In genomic region chr17:28362653-28363292, GRCm38 (mm10) we compare ENCODE assay signal across 9 mouse cellular contexts. TPM values are rescaled to one million over a fixed set of nuclear protein-coding genes. Genes with fewer than 3 reads are reported as not detected.
DNase-seq lines count a peak whose midpoint lies in the region; ATAC-seq and TF ChIP-seq lines count a peak whose summit lies in the region.
"Had no signal": no experiment of that assay in that cellular context is flagged by ENCODE, and none has a peak within 500 bp of the region (broad histone marks: within the 10 kb centered on the region; RNA-seq: fewer than 3 reads in every experiment).

No protein-coding gene starts in this region.

- no peak for ATAC-seq in forebrain, postnatal 0 days
- no peak for ATAC-seq in liver, embryonic 15.5 days (ENCODE audit: insufficient read depth)

- no peak for TF ChIP-seq CTCF in forebrain, postnatal 0 days (IDR thresholded peaks at IDR 0.05; ENCODE audit: low read depth)

- no peak overlapping the region for H3K27ac ChIP-seq in ES-E14 (ENCODE audit: insufficient read depth, low read depth, low read length, poor library complexity, severe bottlenecking)
- no peak overlapping the region for H3K27ac ChIP-seq in forebrain, postnatal 0 days (ENCODE audit: low read depth, low read length)
- H3K27ac ChIP-seq in liver, embryonic 15.5 days (replicated peaks) = no peak overlapping the region

- in situ Hi-C loops in ES-E14 (cut with MboI; ENCODE audit: low sequenced_read_pairs in 2 of 2, unreplicated experiment in 2 of 2) = no loop called here

- peak overlapping the region; percentile 39 for H3K4me2 ChIP-seq in forebrain, postnatal 0 days (ENCODE audit: low read depth)
- peak overlapping the region; percentile 25; the same call in 1 of the 2 replicates for H3K4me2 ChIP-seq in liver, embryonic 15.5 days

- peak overlapping the region; percentile 22; the same call in 1 of the 2 replicates for H3K9ac ChIP-seq in ES-E14 (ENCODE audit: insufficient read depth, low read depth, low read length, poor library complexity, severe bottlenecking)
- H3K9ac ChIP-seq in forebrain, postnatal 0 days = no peak overlapping the region
- no peak overlapping the region for H3K9ac ChIP-seq in liver, embryonic 15.5 days

- peaks cover 42% of the 10 kb centered on the region for H3K27me3 ChIP-seq in forebrain, postnatal 0 days (ENCODE audit: insufficient read depth, low read length)
- H3K27me3 ChIP-seq in liver, embryonic 15.5 days = peaks cover 88% of the 10 kb centered on the region

- peaks cover 0 to 23% of the 10 kb centered on the region in 2 experiments; a peak in 3 of 4 replicates for H3K4me1 ChIP-seq in ES-E14 (ENCODE audit: control insufficient read depth in 2 of 2, insufficient read depth in 2 of 2, low read length in 2 of 2, poor library complexity in 1 of 2)
- H3K4me1 ChIP-seq in forebrain, postnatal 0 days (ENCODE audit: insufficient read depth) = 0 out of 2 replicates have a peak, but pooled peaks cover 9% of the 10 kb centered on the region
- peaks cover 9% of the 10 kb centered on the region; the same call in 1 of the 2 replicates for H3K4me1 ChIP-seq in liver, embryonic 15.5 days (replicated peaks)

- H3K9me3 ChIP-seq in ES-E14 (ENCODE audit: control insufficient read depth, insufficient read depth, low read depth, low read length) = no peaks in the 10 kb centered on the region
- no peaks in the 10 kb centered on the region for H3K9me3 ChIP-seq in forebrain, postnatal 0 days (ENCODE audit: low read length)
- H3K9me3 ChIP-seq in liver, embryonic 15.5 days (replicated peaks) = no peaks in the 10 kb centered on the region

- 3% methylated on average over 25 of the region's 25 CpGs for WGBS in forebrain, postnatal 0 days
- WGBS in liver, embryonic 15.5 days (ENCODE audit: insufficient replicate concordance) = 2% methylated on average over 25 of the region's 25 CpGs

- peak; percentile 28 for DNase-seq in CD4-positive helper T cell, adult 2 months (ENCODE audit: low read depth, low spot score)
- no peak for DNase-seq in ES-E14 (ENCODE audit: low read depth, low spot score)
- DNase-seq in forebrain, postnatal 0 days = no peak
- no peak for DNase-seq in frontal cortex, postnatal 36 days (ENCODE audit: low spot score in 2 of 2)
- no peak for DNase-seq in spleen, adult 12 weeks (ENCODE audit: low spot score)
- DNase-seq in layer of hippocampus, postnatal 10 days (ENCODE audit: low spot score in 2 of 2) = no peak
- DNase-seq in ovary, postnatal 10 days (ENCODE audit: low spot score) = no peak
- DNase-seq: kidney, postnatal 36 days had no signal

- H3K4me3 ChIP-seq in ES-E14 (ENCODE audit: insufficient read depth in 1 of 2, low read depth in 1 of 2, low read length in 2 of 2, poor library complexity in 1 of 2, severe bottlenecking in 1 of 2) = peak overlapping the region; percentile 10 to 56
- peak overlapping the region; percentile 16; the same call in 1 of the 2 replicates for H3K4me3 ChIP-seq in forebrain, postnatal 0 days (ENCODE audit: low read depth, low read length)
- H3K4me3 ChIP-seq in liver, embryonic 15.5 days (replicated peaks) = no peak overlapping the region

- H3K36me3 ChIP-seq in ES-E14 (ENCODE audit: control insufficient read depth, insufficient read depth, low read length, poor library complexity, severe bottlenecking) = no peaks in the 10 kb centered on the region
- no peaks in the 10 kb centered on the region for H3K36me3 ChIP-seq in forebrain, postnatal 0 days (ENCODE audit: insufficient read depth)
- no peaks in the 10 kb centered on the region for H3K36me3 ChIP-seq in liver, embryonic 15.5 days (replicated peaks)

TF ChIP-seq in ES-E14, 5 proteins besides CTCF, POLR2A, EP300 and RAD21:
- TF ChIP-seq CHD2 (IDR thresholded peaks at IDR 0.05; ENCODE audit: low read depth, low read length) (no peak), ZC3H11A (IDR thresholded peaks at IDR 0.05; ENCODE audit: borderline replicate concordance, low read depth, low read length) (no peak), MAFK (IDR thresholded peaks at IDR 0.05; ENCODE audit: insufficient read depth, low read depth, low read length) (no peak), HCFC1 (IDR thresholded peaks at IDR 0.05; ENCODE audit: borderline replicate concordance, insufficient read depth, low read length) (no peak), ZNF384 (IDR thresholded peaks at IDR 0.05; ENCODE audit: low read depth, low read length) (no peak)

RNA-seq across cellular contexts. Expression of gene Tulp1, which starts 2.2 kb away (rescaled TPM):
- total RNA-seq in ES-E14 (2012; rRNA removed) = 3.7 and 4.1 TPM in 2 replicates
- 1.2 and 1.8 TPM in 2 replicates for total RNA-seq in forebrain, postnatal 0 days (2014; rRNA removed)
- polyA plus RNA-seq in forebrain, postnatal 0 days (2015; fragmentation: Nextera tagmentation; extraction: Ambion mirVana) = 0.86 and 1.5 TPM in 2 replicates
- 0.10 and 0.14 TPM in 2 replicates for polyA plus RNA-seq in liver, embryonic 15.5 days (2015; fragmentation: Nextera tagmentation; extraction: Ambion mirVana)
- total RNA-seq in layer of hippocampus, postnatal 10 days (2021) = under 1 TPM in 1 of 2 experiments, not detected in 1; 0.41 TPM

RNA-seq across cellular contexts. Expression of gene Tead3, which starts 12.2 kb away (rescaled TPM):
- total RNA-seq in ES-E14 (2012; rRNA removed) = 8.0 and 9.0 TPM in 2 replicates
- 4.5 and 4.8 TPM in 2 replicates for total RNA-seq in forebrain, postnatal 0 days (2014; rRNA removed)
- 1.1 and 1.4 TPM in 2 replicates for polyA plus RNA-seq in forebrain, postnatal 0 days (2015; fragmentation: Nextera tagmentation; extraction: Ambion mirVana)
- polyA plus RNA-seq in liver, embryonic 15.5 days (2015; fragmentation: Nextera tagmentation; extraction: Ambion mirVana) = 0.60 and 0.69 TPM in 2 replicates
- 1 to 10 TPM; 5.6 to 6.1 TPM for total RNA-seq in layer of hippocampus, postnatal 10 days (2021)

RNA-seq across cellular contexts. Expression of gene Rpl10a, which starts 34.5 kb away (rescaled TPM):
- 2,234 and 2,688 TPM in 2 replicates for total RNA-seq in ES-E14 (2012; rRNA removed)
- 1,161 and 1,582 TPM in 2 replicates for total RNA-seq in forebrain, postnatal 0 days (2014; rRNA removed)
- 366 and 462 TPM in 2 replicates for polyA plus RNA-seq in forebrain, postnatal 0 days (2015; fragmentation: Nextera tagmentation; extraction: Ambion mirVana)
- 280 and 313 TPM in 2 replicates for polyA plus RNA-seq in liver, embryonic 15.5 days (2015; fragmentation: Nextera tagmentation; extraction: Ambion mirVana)
- 100 to 1,000 TPM; 503 to 535 TPM for total RNA-seq in layer of hippocampus, postnatal 10 days (2021)

RNA-seq across cellular contexts. Expression of gene Fance, which starts 49.5 kb away (rescaled TPM):
- 25.9 and 39.8 TPM in 2 replicates for total RNA-seq in ES-E14 (2012; rRNA removed)
- total RNA-seq in forebrain, postnatal 0 days (2014; rRNA removed) = 32.5 and 35.2 TPM in 2 replicates
- polyA plus RNA-seq in forebrain, postnatal 0 days (2015; fragmentation: Nextera tagmentation; extraction: Ambion mirVana) = 31.2 and 31.4 TPM in 2 replicates
- 9.4 and 11.0 TPM in 2 replicates for polyA plus RNA-seq in liver, embryonic 15.5 days (2015; fragmentation: Nextera tagmentation; extraction: Ambion mirVana)
- 10 to 100 TPM; 26.0 to 36.2 TPM for total RNA-seq in layer of hippocampus, postnatal 10 days (2021)
